Mouse (Mus musculus): ENCODE measurements at regions not wholly inside any gene's neighbourhood (a gene's known extent, or its start where the extent isn't known, plus 50 kb on each side); places are given as distances from the start of the nearest gene placed in this dataset.

DNA sequence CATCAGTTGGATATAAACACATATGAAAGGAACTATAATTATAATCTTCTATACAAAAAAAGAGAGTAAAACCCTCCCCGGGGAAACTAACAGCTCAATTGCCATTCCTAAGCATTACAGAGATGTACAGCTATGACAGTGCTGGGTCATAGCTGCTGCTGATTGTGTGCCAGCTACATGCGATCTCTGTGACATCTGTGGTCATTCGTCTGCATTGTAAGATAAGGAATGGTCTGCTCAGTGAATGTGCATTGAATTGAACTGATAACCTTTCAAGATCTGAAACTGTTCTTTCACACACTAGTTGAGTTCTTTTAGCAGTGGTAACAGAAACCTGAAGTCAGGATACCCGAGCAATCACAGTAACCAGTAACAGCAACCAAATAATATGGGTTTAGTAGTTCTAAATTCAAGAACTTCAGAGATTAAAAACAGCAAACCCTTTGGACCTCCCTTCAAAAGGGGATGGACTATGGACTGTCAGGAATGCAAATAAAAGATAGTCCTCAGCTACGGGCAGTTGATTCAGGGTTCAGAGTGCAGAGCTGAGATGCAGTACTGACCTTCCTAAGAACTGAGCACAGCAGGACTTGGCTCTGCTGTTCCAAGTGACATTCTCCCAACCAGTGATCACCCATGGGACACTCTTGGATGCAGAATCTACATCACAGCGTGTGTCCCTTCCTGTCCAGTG is 295.7 kb downstream of the Cd47 start:
- DNase-seq, result no peak

DNA sequence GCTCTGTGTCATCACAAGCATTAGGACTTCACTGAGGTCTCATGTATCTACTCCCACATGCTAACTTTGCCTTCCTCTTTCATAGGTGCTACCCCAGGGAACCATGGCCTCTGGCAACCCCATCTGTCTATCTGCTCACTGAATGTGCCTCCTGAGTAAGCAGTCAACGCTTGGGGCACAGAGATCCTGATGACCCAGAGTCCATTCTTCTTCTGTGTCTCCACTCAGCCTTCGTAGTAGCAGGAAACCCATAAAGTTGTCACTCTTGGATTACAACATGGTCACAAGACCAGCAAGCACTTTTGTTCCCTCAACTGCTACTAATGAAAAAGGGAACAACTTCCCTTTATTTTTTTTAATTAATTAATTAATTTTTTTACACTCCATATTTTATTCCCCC is 296.2 kb downstream of the Cd47 start:
- DNase-seq, result no peak

DNA sequence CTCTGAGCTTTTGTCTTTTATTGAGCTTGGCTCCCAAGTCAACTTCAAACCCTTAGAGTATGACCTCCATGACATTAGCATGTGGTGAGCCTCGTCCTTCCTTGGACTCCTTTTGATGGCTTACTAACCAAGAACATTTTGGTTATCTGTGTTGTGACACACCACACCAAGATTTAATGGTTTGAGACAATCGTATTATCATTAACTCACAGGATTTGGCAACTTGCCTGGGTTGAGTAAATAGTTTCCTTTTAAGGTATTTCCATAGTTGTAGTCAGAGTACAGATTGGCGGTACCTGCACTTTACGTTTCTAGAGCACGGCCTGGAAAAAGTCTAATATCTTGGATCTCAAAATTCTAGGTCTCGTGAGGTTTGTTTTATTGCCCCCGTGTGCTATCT is 303.0 kb downstream of the Cd47 start:
- DNase-seq, result no peak

DNA sequence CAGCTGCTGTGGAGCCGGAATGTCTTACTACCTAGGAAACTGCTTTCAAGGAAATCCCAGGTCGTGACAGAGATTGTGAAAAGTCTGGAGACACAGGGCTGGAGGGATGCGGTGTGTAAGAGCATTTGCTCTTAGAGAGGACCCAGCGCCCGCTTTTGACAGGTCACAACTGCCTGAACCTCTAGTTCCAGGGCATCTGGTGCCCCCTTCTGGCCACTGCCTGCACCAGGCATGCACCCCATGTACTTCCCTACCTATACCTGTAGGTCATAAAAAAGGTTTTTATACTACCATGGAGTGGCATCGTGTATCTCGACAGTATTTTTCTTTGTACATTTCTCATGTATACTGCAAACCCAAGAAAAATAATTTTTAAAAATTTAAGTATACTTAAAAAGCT is 314.0 kb downstream of the Bbx start:
- DNase-seq, result no peak

DNA sequence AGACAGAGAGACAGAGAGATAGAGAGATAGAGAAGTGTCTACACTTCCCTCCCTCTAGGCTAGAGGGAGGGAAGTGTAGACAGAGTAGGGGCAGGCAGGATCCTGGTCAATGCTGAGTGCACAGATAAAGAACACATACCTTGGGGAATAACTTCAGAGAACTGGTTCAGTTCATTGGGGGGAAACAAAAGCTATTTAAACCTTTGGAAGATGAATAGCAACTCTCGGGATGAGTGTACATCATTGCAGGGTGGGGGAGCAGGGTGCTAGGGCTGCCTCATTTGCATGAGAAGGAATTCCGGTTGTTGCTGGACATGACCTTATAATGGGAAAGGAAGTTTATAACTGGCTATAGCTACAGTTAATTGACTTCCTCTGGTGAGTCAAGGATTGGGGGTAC is 309.7 kb downstream of the Bbx start:
- DNase-seq, result no peak

DNA sequence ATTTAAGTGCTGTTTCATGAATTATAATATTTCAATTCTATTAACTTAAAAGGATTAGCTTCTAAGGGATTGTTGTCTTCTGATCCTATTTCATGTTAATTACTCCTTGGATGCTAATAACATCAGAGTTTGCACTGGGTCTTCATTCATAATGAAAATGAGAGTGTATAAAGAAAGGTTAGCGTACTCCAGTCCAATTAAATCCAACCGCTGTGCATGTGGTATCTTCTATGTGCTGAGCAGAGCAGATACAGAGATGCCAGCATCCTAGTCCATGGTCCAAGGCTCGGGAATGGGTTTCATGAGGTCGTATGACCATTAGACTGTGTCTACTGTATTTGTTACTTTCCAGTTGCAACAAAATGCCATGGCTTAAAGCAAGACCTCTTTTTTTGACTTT is 307.5 kb downstream of the Bbx start:
- no peak for DNase-seq

DNA sequence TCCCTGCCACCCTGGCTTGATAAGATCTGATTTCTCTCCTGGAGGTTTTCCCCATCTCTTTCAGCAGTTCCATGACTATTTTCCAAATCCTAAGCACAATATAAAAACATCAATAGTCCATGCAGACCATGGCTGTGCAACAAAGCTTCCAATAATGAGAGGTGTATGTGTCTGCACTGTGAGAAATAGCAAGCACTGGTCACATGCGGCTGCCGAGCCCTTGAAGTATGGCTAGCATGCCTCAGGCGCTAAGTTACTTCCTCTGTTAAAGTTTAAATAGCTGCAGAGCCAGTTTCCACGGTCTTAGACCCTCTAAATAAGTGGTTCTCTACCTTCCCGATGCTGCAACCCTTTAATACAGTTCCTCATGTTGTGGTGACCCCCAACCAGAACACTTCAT is 306.6 kb downstream of the Bbx start:
- DNase-seq, result no peak

DNA sequence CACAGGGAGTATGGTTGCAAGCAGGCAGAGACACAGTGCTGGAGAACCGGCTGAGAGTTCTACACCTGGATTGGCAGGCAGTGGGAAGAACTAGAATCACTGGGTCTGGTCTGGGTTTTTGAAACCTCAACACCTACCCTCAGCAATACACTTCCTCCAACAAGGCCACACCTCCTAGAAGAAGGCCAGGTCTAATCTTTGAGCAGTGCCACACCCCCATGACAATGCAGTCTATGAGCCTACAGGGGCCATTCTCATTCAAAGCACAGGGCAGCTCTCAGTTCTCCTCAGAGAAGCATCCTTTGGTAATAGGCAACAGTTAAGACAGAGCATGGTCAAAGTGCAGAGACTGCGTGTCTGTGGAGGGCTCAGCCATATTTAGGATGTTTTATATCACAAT is 300.8 kb downstream of the Bbx start:
- DNase-seq, result no peak

All from heart, postnatal 4 days (tissue).